Mouse (Mus musculus) urinary bladder, postnatal 25 days (tissue): Measurements from ENCODE around the gene Ccdc83.
"Not testable (repeated sequence)": the region's sequence is repeated elsewhere in the genome, so short reads cannot be mapped to it uniquely, and the experiment has no call there.

Experiments
- DNase-seq: peaks from one replicate; pipeline ENCODE4 v3.0.0; 2022; ENCODE audit warnings: low spot score

The Ccdc83 gene

DNA sequence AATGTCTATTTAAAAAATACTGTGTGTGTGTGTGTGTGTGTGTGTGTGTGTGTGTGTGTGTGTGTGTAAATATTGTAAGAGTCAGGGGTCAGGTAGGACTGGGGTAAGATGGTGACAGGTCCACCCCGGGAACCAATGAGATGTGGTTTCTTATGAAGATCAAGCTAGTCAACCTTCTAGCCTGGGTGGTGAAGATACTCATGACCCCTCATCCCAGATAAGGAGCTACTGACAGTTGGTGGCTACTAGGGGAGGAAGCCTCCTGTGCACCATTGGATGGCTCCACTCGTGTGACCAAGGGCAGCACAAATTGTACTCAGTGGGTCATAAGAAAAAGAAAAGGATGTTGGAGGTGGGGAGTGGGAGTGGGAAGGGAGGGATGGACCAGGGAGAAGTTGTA, 5.7 kb downstream of the Ccdc83 start:
- DNase-seq = no peak

DNA sequence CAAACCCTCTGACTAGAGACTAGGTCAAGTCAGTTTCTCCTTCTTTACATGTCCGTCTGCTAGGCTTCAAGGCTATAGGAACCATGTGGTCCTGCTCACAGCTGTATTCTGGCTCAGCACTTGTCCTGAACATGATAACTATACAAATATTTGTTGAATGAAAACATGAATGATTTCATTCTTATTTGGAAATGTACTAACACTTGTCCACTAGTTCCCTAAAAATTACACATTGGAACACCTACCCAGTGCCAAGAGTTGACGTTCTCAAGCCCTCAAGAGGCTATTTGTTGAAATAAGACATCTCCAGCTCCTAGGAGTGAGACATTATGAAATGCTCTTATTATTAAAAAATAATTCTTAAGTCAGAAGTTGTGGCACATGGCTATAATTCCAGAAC, 6.9 kb downstream of the Ccdc83 start:
- DNase-seq = no peak

- no peak for DNase-seq
These were observed 12.6 kb downstream of the Ccdc83 start for GRCm38 (mm10) chr7:90252946-90253345.

GRCm38 (mm10) chr7:90243643-90244042, 21.9 kb downstream of the Ccdc83 start:
- DNase-seq = no peak

GRCm38 (mm10) chr7:90243151-90243550, 22.4 kb downstream of the Ccdc83 start:
- no peak for DNase-seq

DNA sequence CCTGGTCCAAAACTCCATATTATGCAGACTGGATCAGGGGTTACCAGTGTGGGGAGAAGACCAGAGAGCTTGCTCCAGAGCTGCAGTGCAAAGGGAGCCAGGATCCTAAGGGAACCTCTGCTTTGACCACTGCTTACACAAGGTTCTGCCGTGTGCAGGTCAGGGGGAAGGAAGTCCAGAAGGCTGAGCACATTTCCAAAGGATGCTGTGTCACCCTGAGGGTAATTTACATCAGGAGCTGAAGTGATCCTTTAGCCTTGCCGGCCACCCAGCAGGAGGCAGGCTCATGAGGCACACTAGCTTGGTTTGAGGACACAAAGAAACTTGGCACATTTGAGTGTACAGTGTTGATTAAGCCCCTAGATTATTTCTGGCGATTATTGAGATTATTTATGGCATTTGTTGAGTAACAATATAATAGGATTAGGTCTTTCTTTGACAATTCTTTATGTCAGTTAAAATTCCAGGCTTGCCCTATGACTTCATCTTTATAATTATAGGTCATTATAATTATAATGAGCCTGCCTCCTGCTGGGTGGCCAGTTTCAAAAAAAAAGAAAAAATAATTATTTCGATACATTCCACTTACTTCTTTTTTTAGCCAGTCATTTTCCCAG, 29.2 kb downstream of the Ccdc83 start:
- no peak for DNase-seq

DNA sequence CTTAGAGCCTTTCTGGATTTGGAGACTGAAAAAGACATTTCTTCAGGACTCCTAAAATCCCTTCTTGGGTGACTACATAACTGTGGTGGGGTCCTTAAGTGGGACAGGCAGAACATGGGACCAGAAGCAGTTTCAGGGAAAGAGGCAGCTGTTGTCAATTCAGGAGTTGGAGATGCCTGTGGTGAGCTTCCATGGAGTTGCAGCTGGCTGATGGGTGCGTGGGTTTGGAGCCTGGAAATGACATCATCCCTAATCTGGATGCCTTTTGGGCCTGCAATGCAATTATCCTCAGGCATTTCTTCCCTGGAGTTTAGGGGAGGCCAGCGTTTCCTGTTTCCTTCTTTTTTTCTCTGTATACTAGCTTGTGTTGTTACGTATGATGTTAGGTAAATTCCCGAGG, 31.7 kb downstream of the Ccdc83 start:
- DNase-seq = no peak

GRCm38 (mm10) chr7:90231431-90231830, 34.1 kb downstream of the Ccdc83 start:
- DNase-seq = no peak

GRCm38 (mm10) chr7:90228884-90229283, 36.7 kb downstream of the Ccdc83 start:
- DNase-seq = not testable (repeated sequence)

- no peak for DNase-seq
These were observed 37.5 kb downstream of the Ccdc83 start for GRCm38 (mm10) chr7:90228075-90228474.

GRCm38 (mm10) chr7:90221487-90221886, 44.1 kb downstream of the Ccdc83 start:
- no peak for DNase-seq

DNA sequence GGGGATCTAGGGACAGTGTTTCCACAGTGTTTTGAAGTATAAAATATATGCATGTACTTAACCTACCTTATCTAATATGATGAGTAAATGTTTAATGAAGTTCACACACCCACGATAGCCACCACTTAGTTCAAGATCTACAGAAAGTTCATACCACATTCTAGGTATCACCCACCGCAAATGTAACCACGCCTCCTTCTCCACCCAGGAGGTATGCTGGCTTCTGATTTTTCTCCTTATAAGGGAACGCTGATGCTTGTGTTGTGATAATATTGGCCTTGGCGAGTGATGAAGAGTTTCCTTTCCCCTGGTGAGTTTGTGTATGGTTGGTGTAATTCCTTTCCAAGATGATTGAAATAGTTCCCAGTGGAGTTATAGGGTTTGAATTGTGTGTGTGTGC, 47.5 kb downstream of the Ccdc83 start:
- no peak for DNase-seq

GRCm38 (mm10) chr7:90216511-90216910, 49.1 kb downstream of the Ccdc83 start:
- no peak for DNase-seq

DNA sequence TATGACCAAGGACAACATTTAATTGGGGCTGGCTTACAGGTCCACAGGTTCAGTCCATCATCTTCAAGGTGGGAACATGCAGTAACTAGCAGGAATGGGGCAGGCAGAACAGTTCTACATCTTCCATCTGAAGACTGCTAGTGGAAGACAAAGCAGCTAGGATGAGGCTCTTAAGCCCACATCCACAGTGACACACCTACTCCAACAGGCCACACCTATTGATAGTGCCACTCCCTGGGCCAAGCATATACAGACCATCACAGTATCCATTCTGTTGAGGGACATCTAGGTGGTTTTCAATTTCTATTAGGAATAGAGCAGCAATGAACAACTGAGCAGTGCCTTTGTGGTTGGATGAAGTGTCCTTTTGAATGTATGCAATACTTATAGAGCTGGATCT, 54.6 kb downstream of the Ccdc83 start:
- DNase-seq = no peak

DNA sequence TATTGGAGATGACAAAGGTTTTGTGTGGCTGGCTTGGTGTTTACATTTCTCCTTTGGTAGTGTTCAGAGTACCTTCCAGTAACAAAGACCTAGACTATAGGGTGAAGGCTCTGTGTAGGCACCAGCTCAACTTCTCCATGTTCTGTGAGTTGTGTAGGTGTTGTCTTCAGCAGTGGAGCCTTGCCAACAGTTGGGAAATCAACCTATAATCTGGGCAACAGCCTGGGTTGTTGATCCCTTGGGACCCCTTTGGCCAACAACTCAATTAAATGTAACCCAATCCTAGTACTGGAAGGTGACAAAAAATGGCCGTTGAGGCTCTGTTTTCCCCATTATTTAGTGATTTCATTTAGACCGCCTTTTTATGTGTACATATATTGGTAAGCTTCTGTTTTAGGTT, 55.5 kb downstream of the Ccdc83 start:
- no peak for DNase-seq

- DNase-seq = no peak
These were observed 61.7 kb downstream of the Ccdc83 start for GRCm38 (mm10) chr7:90203914-90204313.

DNA sequence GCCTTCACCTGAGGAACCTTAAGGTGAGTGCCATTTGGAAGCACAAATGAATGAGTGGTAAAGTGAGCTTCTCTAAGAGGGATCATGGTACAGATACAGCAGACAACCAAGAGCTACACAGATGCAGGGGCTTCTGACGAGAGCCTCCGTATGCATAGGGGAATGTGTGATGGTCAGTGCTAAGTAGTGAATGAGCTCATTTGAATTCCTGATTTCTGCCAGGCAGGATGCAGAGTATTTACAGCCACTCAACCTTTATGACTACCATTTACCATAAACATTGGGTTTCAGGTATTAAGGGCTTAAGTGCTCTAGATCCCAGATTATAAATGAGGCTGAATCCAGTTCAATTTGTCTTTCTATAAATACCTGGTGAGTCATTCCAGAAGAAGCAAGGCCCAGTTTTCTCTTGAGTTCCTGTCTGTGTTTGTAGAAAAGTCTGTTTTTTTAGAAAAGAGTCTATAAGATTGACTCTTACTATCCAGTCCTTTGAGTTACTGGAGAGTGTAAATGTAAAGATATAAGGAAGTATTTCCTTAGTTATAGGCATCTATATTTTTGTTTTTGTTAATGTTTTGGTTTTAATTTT, 63.6 kb downstream of the Ccdc83 start:
- DNase-seq = no peak

GRCm38 (mm10) chr7:90200251-90200650, 65.3 kb downstream of the Ccdc83 start:
- DNase-seq = no peak

DNA sequence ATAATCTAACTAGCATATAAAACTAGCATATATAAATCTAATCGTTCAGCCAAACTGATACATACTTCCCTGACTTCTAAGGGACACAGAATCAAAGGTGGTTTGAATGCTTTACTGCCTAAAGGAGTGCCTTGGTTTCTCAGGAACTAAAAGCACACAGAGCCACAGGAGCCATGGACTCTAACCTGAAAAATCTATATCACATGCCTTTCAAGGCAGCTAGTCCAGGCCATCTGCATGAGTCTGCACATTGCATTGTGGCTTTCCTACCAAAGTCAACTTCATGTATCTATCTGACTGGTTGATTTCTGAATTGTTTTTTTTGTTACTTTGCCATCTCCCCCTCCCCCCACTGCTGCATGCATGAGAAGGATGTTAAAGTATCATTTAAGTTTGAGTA, 84.9 kb downstream of the Ccdc83 start:
- no peak for DNase-seq

GRCm38 (mm10) chr7:90175576-90175975, 90.0 kb downstream of the Ccdc83 start:
- no peak for DNase-seq
